Mouse (Mus musculus) cerebellum, adult (tissue): ENCODE results near the gene Olfr926.
"Not testable (repeated sequence)": the region's sequence is repeated elsewhere in the genome, so short reads cannot be mapped to it uniquely, and the experiment has no call there.

Experiments
- ATAC-seq: cut with Nextera tagmentation; 2 replicates; pipeline ENCODE4 v1.9.2; 2017; ENCODE audit warnings: mild to moderate bottlenecking, moderate library complexity, mixed read lengths; ENCODE audit not compliant: insufficient number of reproducible peaks, low FRiP score, low TSS enrichment

The Olfr926 gene

DNA sequence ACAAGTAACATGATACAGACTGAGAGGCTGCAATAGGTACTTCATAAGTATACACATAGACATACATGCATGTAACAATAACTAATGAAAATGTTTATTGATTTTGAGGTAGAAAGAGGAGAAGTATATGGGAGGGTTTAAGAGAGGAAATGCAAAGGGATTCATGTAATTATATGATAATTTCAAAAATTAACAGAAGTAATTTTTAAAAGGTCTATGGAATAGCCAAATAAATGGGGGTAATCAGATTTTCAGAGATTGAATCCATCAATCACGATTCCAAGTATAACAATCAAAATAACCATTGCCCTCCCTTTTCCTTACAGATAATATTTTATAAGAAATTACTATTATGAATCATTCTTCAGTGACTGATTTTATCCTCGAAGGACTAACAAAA, at the start of gene Olfr926:
Gene Olfr926 (plus strand): TSS at position 301 of the 400 bp plus-strand sequence.
- no peak for ATAC-seq

DNA sequence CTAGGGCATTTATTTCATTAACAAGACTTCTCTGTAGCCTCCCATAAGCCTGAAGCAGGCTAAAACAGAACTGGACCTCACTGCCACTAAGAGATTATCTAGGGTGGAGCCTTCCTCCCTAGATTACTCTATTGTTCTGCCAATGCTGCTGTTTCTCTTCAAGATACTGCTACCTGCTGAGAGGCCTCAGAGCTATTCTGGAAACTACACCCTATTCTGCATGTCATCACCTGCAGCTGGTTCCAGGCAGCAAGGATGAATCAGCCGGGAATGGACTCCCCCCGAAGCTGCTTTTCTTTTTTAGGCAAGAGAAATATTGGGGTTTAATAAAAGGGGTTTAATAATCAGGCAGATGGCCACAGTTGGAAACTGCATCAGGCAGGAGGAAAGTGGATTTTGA, 43.9 kb upstream of the Olfr926 start:
- no peak for ATAC-seq

DNA sequence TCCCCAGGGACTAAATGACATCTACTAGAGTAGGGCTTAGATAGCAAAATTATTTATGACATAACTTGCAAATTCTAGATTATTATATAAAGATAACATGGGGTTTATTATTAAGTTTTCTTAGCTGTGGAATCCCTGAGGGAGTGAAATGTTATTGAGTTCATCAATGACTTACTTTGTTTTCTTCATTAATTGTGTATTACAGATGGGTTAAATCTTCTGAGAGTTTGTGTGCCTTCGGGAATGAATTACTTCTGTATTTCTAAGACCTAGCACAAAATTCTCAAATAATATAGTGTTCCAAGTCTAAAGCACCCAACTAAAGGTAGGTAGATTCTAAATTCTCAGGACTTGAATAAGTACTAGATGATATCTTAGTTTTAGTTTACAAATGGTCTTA, 32.8 kb upstream of the Olfr926 start, which contains the start of gene Olfr924:
Gene Olfr924 (plus strand): TSS at position 301 of the 400 bp plus-strand sequence.
- no peak for ATAC-seq

DNA sequence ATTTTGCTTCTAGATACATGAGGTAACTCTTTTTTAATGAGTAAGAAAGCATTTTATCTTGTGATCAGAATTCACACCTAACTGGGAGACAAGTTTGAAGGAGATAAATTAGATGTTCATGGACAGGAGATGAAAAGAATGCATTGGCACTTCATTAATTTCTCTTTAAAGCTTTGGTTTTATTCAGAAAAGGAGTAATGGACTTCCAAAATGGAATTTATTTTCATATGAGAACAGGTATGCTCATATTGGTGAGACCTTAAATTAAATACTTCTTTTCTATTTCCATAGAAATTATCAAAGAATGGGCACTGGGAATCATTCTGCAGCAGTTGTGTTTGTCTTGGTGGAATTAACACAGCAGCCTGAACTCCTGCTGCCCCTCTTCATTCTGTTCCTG, 22.2 kb upstream of the Olfr926 start, which contains the start of gene Olfr26:
Gene Olfr26 (plus strand): TSS at position 301 of the 400 bp plus-strand sequence.
- ATAC-seq = no peak

DNA sequence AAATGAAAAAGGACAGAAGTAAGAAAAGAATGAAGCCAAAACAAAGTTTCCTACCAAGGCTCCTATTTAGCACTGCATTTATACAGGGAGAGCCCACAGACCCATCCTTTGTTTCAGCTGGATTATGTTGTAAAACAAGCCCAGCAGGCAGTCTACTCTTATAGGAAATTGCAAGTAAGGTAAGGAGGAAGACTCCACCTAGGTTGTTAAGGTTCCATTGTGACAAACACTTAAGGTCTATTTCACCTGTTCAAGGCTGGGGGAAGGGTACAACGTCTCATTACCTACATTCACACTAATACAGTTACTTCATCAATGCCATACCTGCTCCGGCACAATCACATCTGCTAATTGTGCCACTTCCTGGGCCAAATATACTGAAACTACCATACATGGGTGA, 2.0 kb upstream of the Olfr926 start:
- not testable (repeated sequence) for ATAC-seq
